Mouse (Mus musculus) thymus, postnatal 10 days (tissue): Measurements from ENCODE around the gene Pbx1.

Source experiments
- DNase-seq, 2 experiments: peaks; one replicate each; pipeline ENCODE4 v3.0.0; 2021; ENCODE audit warnings: low spot score in 2 of 2

The Pbx1 gene

DNA sequence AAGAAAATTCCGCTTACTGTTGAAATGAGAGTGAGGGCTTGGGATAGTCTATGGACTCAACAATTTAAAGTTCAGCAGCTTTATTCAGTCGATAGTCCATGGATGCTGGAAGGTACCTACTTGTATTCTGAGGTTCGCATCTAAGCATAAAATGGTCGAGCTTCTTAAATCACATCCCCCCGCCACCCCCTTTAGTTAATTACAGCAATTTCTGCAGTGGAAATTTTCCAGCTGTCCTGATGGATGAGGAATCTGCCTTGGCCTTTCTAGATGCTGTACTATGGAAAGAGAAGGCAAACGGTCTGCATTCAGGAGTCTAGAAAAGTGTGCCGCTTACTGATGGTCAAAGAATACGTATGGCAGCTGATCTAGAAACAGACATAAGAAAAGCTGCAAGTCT lies 262.3 kb downstream of the Pbx1 start:
- no peak for DNase-seq

DNA sequence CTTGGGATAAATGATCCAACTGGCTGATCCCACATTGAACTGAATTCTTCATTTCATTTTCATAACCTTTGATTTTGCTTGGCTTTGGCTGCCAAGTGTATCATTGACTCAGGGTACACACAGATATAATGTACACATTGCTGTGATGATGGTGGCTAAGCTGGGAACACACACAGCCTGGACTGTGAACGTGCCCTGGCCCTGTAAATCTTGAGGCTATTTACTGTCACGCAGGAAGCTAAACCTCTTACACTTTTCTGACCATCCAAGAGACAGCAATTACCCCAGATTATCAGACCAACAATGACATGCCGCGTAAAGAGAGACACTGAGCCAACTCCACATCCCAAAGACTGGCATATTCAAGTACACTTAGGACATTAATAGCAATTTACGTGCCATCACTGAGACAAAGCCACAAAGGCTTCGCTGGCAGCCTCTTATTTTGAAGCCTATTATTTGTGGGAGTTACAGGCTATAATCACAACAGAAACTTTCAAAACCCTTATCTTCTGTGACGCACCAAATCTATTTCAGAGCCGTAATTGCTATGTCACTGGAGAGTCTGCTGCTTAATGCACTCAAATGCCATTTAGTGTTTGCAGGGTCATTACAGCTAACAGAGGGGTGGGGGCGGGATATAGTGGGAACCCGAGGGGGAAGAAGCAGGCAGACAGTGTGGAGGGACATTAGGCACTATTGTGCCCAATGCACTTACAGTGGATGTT lies 262.9 kb downstream of the Pbx1 start:
- DNase-seq = no peak

DNA sequence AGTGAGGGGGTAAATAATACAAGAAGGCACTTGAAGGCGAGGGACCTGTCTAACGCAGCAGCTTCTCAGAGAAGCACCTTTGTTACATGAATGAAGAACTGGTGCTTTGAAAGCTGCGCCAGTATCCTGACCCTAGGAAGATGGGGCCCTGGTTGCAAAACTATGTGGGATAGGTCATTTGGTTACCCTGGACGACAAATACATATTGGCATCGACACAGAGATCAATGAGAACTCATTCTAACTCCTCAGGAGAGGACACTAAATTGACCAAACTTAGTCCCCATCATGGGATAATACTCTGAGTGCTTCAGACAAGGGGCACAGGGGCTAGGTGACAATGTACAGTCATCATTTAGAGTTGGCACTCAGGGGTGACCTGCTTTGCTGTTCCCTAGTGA lies 264.3 kb downstream of the Pbx1 start:
- no peak for DNase-seq

DNA sequence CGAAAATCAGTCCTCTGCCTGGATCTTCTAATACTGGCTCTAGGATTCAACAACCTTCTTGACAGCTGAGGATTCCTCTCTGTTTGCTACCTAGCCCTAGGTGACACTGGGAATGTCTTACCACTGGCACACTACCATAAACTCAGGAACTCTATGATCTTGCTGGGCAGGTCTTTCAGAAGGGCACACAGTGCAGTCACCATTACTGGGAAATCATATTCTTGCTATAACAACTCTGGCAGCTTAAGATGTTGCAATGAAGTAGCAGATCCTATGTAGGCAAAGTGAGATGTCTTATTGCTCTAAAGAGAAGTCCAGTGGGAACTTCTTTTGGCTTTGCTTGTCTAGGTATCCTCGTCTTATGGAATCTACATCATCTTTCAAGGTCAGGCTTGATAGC lies 265.2 kb downstream of the Pbx1 start:
- DNase-seq = no peak

DNA sequence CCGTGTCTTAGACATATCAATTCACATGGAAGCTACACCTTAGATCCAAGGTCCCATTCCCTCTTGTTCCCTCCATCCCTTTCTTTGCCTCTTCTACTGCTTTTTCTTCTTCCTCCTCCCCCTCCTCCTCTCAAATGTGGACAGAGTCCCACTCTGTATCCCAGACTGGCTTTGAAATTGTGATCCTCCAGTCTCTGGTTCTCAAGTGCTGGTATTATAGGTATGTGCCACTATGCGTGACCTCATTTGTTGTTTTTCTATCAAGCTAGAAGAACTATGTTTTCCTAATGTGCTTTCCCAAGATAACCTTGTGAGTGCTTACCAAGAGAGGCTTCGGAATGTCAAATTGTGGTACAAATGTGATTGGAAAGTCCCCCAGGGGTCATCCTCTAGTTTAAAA lies 267.1 kb downstream of the Pbx1 start:
- no peak for DNase-seq

DNA sequence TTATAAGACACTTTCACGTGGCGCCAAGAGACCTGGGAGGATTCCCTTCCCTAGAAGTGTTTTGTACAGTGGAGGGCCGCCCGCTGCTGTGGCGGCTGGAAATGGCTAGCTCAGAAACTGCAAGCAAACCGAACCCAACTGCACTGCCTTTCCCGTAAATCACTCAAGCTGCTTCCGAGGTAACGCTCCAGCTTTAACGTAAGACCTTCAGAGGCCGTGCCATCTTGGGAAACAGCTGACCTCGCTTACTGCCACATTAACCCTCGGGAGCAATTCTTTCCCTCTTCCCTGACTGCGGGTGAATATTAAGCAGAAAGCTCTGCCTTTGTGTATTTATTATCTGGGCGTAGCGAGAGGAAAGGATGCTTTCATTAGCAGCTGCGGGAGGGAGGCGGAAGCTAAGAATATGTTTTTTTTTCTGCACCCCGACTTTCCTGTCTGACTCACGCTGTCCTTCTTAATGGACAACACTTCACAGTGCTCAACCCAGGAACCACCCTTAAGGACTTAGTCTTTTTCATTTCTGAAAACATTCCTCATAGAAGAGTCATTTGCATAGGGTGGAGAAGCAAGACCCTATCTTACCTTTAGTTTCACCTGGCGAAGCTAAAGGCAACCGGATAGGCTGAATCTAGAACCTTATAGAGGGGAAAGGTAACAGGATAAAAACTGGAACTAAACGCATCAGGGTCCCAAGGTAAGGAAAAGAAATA lies 268.4 kb downstream of the Pbx1 start:
- no peak for DNase-seq

DNA sequence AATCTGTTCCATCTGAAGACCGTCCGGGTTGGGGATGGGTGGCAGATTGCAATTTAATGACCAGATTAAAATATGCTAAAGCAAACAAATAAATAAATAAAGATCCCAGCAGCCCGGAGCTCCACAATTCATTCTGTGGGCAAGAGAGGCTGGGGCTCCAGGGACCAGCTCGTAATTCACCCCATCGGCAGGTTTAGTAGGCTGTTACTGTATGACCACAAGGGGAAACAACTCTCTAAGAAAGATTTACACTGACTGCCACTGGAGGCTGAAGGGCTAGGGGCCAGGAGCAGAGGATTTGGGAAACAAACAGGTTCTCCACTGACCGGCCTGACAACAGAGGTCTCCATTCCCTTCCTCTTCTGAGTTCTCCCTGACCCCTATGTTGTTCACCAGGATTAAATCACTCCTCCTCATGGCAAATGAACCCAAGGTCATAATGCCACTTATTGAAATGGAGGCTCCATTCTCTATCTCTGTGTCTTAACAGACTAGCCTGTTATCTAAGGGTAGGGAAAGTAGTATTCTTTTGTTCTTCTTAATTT lies 292.9 kb downstream of the Pbx1 start:
- DNase-seq = no peak

DNA sequence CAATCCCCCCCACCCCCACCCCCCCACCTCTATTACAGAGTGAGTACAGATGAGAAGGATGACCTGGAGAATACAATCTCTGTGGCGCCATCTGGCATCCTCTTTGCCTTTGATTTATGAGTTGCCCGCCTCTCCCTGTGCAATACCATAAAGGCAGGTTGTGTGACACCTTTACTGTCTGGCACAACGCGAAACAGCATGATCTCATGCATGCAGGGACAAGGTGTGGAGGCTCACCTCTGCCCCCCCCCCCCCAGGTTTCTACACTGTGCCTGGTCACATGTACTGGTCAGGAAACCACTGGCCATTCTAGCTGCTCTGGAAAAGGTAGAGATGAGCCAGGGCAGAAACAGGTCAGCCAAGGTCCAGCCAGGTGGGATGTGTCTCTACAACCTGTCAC lies 293.4 kb downstream of the Pbx1 start:
- DNase-seq = no peak

DNA sequence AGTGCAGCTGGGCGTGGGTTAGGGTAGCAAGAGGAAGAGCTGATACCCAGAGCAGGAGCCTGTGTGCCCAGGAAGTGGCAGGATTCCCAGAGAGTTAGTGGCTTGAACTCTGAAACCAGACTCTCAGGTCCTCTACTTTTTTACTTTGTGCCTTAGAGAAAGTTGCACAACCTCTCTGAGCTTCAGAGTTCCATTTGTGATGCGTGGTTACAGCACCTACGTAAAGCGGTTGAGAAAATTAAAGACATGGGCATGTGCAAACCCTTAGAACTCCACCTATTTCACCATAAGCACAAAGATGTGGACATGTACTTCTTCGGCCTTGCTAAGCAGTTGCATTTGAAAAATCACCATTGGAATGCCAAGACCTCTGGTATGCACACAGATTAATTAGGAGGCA lies 294.2 kb downstream of the Pbx1 start:
- no peak for DNase-seq

DNA sequence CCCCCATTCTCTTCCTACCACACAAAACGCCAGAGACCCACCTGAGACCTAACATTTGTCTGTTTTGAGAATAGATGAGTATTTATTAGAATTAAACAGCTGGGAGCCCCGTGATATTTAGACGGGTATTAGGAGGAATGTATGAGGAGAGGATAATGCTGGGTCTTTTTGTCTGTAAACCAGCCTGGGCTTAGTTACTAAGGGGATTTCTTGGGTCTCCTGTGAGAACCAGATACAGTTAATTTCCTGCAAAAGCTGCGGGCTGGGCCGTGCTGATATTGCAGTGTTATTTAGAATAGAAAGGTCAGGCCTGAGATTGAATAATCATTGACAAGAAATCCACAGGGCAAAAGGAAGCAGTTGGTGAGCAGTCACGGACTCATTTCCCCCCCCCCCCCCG lies 296.5 kb downstream of the Pbx1 start:
- DNase-seq = no peak

DNA sequence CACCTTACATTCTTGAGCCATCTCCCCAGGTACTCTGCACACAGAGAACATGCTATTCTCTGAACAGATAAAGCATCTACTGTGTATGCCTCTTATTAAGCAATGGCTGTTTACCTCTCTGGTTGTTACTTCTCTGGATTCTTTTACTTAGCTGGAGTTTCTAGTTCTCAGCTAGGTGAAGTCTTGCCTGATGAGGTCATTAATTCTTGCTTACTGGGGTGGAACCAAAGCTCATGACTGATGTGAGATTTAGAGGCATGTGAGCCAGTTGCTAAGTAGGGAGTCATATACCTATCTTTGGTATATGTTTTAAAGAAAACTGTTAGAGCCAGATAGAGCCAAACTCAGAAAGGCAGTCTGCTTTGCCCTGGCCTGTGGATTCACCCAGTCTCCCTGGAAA lies 298.4 kb downstream of the Pbx1 start:
- no peak for DNase-seq

DNA sequence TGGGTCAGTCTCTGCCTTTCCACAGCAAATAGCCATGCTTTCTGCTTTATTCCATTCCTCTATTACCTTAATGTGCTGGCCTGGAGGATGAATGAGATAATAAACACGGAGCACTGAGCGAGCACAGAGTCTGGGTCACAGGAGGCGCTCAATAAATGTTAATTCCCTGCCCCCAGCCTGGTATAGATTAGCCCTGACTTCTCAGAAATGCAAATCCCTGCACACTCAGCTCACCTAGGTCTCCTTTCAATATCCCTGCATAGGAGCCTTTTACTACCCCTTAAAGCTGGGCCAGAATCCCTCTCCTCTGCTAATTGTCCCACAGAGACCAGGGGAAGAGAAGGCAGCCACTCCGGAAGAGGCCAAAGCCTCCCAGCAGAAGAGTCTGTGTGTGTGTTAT lies 304.1 kb downstream of the Pbx1 start:
- no peak for DNase-seq

DNA sequence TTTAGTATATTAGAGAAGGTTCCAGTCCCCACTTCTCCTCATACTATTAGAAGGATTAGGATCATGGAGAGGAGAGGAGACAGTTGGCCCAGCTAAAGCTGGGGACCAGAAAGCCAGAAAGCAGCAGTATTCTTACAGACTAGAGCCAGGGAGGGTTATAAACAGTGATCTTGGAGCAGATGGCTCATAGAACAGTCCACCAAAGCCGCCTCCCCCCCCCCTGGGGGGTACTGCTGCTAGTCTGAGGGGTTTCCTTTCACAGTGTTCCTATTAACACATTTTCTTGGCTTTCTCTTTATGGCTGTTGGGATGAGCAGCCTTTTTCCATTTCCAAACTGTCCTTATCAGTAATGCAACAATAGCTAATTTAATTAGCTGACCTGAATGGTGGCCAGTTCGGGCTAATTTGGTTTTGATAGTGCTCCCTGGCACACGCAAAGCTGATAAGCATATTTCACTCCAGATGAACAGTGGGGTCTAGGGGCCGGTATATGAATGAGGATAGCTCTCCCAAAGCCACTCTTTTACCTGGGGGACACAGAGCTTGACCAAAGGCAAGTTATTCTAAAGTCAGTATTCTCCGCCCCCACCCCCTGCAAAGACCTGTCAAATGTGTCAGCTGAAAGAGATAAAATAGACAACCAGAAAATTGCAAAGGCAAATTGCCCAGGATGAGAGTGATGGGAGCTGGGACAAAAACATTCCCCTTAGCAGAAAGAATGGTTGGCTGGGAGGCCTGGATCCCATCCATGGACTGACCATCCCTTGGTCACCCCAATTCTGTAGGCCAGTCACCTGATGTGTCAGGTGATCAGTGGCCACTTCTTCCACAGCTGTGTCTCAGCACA lies 307.2 kb downstream of the Pbx1 start:
- no peak for DNase-seq

DNA sequence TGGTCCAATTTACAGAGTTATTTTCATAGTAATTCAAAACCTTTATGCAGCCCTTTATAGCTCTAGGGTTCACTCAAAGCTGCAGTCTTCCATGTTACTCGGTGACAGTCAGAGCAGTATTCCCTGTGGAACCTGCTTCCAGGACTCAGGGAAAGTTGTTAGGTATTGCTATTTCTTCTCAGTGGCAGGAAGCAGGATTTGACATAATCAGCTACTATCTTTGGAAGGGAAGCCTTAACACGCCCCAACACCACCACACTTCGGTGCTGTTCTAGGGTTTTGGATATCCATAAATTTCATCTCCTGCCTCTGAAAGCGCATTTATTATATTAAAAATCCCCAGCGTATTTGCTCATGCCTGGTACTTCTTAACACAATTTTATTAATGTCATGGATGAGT lies 314.0 kb downstream of the Pbx1 start:
- no peak for DNase-seq

DNA sequence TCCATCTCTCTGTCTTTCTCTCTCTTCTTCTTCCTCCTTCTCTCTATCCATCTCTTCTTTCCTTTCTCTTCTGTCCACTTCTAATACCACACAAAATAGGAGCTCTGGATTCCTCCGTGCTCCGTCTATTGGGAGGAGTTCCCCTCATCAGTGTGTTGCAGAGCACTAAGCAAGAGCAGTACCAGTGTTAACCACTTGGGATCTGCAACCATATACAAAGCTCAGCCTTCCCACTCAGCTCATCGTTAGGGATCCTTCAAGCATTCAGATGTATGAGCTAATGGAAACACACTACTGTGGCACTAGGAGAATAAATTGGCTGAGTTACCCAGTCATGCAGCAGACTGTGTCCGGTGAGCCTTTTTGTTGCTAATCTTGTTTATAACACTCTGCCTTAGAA lies 314.7 kb downstream of the Pbx1 start:
- DNase-seq = no peak

DNA sequence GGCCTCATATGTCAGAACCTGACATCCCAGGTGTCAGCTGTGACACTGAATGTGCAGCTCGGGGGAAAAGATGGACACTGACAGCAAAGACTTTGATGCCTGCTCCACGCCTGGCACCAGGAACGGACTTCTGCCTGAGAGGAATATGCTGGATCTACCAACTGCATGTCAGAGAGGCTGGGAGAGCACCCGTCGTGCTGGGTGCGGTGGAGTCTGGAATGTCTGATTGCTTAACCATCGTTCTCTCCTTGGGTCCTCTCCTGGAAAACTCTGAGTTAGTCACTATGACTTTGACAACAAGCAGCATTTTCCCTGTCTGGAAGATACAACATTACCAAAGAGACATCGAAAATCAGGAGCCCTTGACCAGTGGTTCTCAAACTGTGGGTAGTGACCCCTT lies 322.3 kb downstream of the Pbx1 start:
- DNase-seq = no peak

DNA sequence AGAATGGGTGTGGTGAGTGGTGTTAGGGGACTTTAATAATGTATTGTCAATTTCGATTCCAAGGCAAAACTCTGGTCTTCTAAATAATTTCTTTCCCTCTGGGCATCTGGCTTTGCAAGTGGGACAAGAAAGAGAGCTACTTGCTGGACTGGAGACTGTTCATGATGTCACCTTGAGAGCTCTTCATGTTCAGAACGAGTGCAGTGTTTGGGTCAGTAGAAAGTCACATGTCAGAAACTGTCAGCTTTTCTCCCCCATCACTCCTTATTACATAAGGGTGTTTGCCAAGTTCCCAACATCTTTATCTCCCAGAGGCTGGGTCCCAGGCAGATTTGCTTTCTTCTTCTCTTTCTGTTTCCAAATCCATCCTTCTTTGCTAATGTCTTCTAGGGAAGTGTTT lies 328.2 kb downstream of the Pbx1 start:
- DNase-seq = no peak

DNA sequence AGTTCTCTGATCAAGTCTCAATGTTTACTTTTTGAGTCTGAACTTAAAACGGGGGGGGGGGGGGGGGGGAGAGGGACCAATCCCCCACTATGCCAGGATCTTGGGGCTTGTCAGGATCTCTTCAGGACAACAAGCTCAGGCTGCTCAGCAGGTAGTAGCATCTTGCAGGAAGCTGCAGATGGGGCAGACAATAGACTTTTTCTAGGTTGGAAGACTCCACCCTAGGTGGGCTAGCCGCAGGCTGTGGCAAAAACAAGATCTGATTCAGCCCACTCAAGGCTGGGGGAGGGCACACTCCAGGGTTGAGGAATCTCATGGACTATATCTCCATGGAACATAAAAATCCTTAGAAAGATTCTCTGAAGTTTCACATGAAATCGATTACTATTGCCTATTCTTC lies 330.6 kb downstream of the Pbx1 start:
- no peak for DNase-seq

DNA sequence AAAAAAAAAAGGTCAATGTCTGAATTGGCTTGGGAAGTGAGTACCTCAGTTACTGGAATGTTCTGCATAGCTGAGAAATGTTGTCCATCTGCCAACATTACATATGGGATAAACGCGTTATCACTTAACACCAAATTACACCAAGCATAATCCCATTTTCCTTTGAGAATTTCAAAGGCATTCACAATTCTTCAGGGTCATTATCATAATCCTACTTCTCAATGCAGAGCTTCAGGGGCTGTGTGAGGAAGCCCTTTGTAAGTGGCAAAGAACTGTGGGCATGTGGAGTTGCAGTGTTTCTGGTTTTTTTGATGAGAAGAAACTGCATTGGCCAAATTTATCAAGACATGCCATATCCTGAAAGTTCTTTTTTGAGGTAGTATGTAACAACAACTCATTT lies 333.3 kb downstream of the Pbx1 start:
- no peak for DNase-seq

DNA sequence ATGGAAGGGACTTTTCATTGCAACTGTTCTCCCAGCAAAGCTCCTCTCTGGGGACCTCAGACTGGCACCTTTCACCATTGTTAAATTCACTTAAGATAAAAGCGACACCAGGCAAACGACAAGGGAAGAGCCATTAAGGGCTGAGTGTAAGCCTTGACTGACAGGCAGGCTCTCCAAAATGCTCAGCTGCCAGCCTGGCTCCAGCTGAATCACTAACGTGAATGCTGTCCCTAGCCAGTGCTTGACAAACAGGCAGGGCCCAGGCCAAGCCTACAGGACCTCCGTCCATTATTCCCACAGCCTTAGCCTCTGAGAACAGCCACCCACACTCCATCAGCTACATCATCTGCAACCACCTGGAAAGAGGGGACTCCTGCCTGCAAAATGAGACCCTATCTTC lies 337.4 kb downstream of the Pbx1 start:
- no peak for DNase-seq

DNA sequence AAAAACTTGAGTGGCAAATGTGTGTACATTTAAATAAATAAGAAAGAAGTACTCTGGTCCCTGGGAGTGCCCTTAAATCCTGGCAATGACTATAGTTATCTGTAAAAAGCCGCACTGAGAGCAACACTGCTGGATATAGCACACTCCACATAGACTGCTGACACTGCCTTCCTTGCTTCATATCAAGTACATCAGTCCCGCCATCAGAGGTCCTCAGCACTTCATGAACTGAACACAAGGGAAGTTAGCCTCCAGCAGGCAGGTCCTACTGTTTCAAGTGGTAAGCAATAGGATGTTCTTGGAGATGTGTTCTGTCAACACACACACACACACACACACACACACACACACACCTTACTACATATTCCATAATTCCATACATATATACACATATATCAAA lies 339.0 kb downstream of the Pbx1 start:
- no peak for DNase-seq

DNA sequence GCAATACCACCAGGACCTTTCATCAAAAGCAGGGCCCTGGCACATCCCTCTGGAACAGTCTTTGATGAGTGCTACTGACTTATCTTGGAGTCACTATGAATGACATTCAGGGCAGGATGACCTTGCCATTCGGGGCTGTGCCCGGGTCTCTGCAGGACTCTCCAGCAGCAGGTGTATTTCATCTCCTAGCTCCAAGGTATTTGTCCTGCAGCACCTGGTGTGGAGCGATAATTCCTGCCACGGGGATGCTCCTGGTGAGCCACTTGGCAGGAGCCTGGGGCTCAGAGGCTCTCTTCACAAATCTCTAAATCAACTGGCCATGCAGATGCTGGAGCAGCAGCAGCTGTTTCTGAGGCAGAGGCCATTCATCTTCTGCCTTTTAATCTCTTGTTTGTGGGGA lies 340.4 kb downstream of the Pbx1 start:
- DNase-seq = no peak

DNA sequence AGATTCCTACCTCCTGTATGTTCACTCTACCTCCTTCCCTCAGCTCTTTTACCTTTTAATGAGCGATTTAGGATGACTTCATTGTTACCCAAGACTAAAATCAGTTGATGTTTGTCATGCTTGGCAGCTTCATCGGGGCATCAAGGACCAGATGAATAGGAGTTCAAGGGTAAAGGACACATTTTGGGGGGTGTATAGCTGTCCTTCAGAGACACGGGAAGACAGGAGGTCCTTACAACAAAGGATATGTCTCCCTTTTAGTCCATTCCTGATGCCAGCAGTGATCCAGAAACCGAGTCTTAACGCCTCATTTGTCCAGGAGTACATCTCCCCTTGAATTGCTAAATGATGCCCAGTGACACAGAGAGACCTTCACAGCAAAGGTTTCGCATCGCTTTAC lies 343.4 kb downstream of the Pbx1 start:
- DNase-seq = no peak
